Mouse (Mus musculus) Patski (cell line): ENCODE measurements around the gene Tef. TPM values are rescaled to one million over a fixed set of nuclear protein-coding genes. Genes with fewer than 3 reads are reported as not detected.

Experiments used
- ATAC-seq: fragments of 100-300 bp; one replicate; pipeline ENCODE4 v1.8.0; 2021
- CTCF ChIA-PET: fragments of 350-600 bp; sonication (Branson Sonifier 250); formaldehyde crosslinking; loops from one replicate; lab custom pipeline; 2022; ENCODE audit warnings: inconsistent platforms; lab: Charles Lee
- POLR2A ChIA-PET: fragments of 350-600 bp; sonication (Branson Sonifier 250); formaldehyde crosslinking; loops from one replicate; lab custom pipeline; 2022; ENCODE audit warnings: antibody characterized with exemption, inconsistent platforms; lab: Charles Lee
- DNase-seq: peaks from one replicate; pipeline ENCODE4 v3.0.0-alpha.2; 2011; ENCODE audit warnings: low read depth, low spot score
- H3K27me3 ChIP-seq: fragments of 371-371 bp; one replicate; pipeline ENCODE4 v1.5.1; 2021
- CTCF ChIP-seq: fragments of 100-300 bp; IDR thresholded peaks from one replicate; pipeline ENCODE4 v1.5.1; 2021
- in situ Hi-C: fragments of 300-500 bp; cut with MboI; formaldehyde crosslinking; loops from 3 replicates; pipeline ENCODE4 v1.11.1; 2018; ENCODE audit warnings: low pct_unique_long_range_greater_than_20kb, mixed read lengths
- polyA plus RNA-seq: library from polyadenylated mRNA; unstranded; gene quantifications from one replicate; pipeline ENCODE4 v1.2.3, GENCODE M21; 2021

Gene Tef
- 61.5 TPM for polyA plus RNA-seq

DNA sequence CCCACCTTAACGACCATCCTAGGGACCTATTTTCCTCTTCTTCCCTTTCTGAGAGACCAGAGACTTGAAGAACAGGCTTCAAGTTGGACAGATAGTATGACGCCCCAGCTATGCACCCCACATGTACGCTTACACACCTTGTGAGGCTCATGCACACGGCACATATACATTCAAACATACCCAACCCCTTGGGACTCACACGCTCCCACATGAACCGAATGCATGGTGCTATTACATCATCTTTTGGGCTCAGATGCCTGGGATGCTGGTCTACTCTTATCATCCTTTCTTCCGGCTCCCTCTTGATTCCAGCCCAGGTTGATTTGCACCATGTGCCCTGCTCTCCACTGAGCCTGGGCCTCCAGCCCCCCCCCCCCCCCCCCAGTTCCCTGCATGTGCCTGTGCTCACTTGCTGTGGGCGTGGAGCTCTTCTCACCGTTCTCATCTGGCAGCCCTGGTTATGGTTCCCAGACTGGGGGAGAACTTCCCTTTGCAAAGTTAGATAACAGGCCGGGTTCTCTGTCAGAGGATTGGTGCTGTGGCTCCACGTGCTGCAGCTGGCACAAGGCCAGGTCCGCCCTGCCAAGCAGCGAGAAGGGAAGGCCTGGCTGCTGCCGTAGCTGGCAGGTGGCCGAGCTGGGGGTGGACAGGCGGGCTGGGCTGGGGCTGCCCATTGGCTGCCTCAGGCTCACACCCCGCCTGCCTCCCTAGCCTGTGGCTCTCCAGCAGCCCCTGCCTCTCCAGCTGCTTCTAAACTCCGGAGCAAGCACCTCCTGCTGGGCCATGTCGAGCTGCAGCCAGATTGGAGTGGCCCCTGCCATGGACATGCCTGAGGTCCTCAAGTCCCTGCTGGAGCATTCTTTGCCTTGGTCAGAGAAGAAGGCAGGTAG, at the start of gene Tef:
Tef (plus strand) TSS at position 421 of the 890 bp plus-strand sequence.
- POLR2A ChIA-PET: interaction anchor here (1.2 kb wide), 1 partner anchor 8 kb away, joined by 4 read pairs; no protein-coding TSS in a partner anchor
- in situ Hi-C loops: no loop called here
- no peaks in the 10 kb centered on the region for H3K27me3 ChIP-seq
- TF ChIP-seq CTCF: no peak
- DNase-seq: peak; percentile 90
- CTCF ChIA-PET: interaction anchor here (1.3 kb wide), 1 partner anchor 21 kb away, joined by 3 read pairs; no protein-coding TSS in a partner anchor
- peak; percentile 84 for ATAC-seq

DNA sequence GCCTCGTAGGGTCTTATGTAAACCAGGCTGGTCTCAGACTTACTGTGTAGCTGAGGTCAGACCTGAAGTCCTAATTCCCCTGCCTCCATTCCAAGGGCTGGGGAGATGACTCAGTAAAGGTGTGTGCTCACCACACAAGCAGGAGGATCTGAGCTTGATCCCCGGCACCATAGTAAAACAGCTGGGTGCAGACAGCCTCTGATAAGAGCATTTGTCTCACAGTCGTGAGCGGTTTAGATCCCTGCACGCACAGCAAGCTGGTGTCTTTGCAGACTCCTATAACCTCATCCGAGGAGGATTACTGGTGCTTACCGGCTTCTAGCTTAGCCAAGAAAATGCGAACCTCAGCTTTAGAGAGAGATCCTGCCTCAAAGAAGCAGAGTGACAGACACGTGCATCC, 48.6 kb upstream of the Tef start:
- ATAC-seq (no peak), DNase-seq (no peak)
- no peak for TF ChIP-seq CTCF
- in situ Hi-C loops: no loop called here
- no peaks in the 10 kb centered on the region for H3K27me3 ChIP-seq
- ChIA-PET POLR2A (no interaction called here), CTCF (interaction anchor here (1.1 kb wide), 1 partner anchor 11 kb away, joined by 4 read pairs; no protein-coding TSS in a partner anchor)

DNA sequence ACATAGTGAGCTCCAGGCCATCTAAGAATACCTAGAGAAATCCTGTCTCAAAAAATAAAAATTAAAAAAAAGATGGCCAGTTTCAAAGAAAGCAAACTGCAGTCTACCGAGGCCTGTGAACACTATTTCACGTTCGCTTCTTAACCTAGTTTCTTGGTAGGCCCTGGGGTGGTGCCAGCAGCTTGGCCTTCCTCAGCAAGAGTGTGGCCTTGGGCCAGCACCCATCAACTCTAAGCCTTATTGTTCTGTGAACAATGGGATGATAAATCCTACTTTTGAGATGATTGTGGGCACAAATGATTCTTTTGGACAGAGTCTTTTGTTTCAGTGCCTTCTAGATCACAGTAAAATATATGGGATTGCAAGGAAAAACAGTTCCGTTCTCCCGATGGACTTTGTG, 43.5 kb upstream of the Tef start:
- CTCF ChIA-PET: no interaction called here
- ATAC-seq: no peak
- no peak for TF ChIP-seq CTCF
- no peaks in the 10 kb centered on the region for H3K27me3 ChIP-seq
- in situ Hi-C loops: no loop called here
- POLR2A ChIA-PET: no interaction called here
- DNase-seq: no peak

DNA sequence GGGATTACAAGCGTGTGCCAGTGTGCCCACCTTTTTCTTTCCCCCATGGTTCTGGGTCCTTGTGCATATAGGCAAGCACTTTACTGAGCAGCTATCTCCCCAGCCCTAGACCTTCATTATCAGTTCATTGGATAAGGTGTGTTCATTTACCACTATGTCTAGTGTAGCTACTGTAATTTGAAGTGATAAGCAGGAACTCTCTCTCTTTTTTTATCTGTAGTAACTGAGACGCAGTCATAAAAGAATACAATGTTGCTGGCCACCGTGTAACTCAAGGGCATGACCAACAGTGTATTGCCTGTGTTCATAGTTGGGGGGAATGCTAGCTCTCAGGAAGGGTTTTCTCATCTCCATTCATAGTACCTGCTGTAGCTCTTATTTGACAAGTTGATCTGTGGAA, 42.7 kb upstream of the Tef start:
- no peak for DNase-seq
- no peaks in the 10 kb centered on the region for H3K27me3 ChIP-seq
- TF ChIP-seq CTCF: no peak
- no peak for ATAC-seq
- ChIA-PET CTCF (no interaction called here), POLR2A (no interaction called here)
- in situ Hi-C loops: no loop called here

DNA sequence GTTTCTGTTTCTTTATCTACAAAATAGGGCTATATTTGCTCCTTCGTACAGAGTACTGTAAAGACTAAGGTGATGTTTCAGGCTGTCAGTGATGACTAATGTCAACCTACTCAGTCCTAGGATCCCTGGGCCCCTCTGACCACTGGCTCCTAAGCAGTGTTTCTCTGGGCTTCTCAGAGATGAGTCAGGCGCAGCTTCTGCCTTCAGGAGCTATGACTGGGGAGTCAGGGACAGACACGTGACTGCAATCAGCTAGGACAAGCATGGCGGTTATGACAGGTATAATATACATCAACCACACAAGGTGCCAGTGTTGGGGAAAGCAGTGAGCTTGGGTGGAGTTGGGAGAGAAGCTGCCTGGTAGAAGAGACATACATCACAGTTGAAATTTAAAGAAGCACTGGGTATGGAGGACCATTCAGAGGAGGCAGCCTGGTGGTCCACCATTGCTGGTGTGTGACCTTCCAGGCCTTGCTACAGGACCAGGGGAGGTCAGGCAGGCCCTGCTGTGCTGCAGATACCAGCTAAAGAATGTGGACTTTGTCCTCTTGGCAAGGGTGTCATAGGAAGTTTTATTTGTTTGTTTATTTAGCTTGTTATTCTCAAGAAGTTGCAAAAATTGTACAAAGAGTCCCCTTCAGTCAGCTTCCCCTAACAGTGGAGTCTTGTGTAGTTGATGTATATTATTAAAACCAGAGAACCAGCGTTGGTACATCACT, 41.7 kb upstream of the Tef start:
- CTCF ChIA-PET: interaction anchor here (1.2 kb wide), 1 partner anchor 16 kb away, joined by 3 read pairs; no protein-coding TSS in a partner anchor
- POLR2A ChIA-PET: no interaction called here

DNA sequence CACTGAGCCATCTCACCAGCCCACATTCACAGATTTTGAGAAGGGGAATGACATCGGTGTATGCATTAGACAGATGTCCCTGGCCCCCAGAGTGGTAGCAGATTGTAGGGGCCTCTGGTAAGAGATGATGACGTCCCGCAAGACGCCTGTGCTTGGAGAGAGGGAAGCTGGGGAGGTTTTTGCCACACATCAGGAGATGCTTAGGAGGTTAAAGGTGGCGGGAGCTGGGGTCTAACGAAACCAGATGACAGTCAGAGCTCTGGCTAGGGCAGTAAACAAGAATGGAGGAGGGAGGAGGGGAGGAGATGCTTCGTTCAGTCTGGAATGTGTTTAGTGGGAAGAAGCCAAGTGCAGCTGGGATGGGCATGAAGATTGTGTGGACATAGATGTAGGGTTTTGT, 40.8 kb upstream of the Tef start:
- ChIA-PET POLR2A (no interaction called here), CTCF (interaction anchor here (0.7 to 1.2 kb wide), 2 partner anchors 14 to 17 kb away, joined by 3 read pairs; no protein-coding TSS in a partner anchor)
- in situ Hi-C loops: no loop called here
- ATAC-seq (no peak), DNase-seq (no peak)
- no peak for TF ChIP-seq CTCF
- no peaks in the 10 kb centered on the region for H3K27me3 ChIP-seq

More for the DNA sequence above, 41.7 kb upstream of the Tef start:
- H3K27me3 ChIP-seq: no peaks in the 10 kb centered on the region
- no peak for TF ChIP-seq CTCF
- no peak for DNase-seq
- no peak for ATAC-seq
- in situ Hi-C loops: no loop called here

DNA sequence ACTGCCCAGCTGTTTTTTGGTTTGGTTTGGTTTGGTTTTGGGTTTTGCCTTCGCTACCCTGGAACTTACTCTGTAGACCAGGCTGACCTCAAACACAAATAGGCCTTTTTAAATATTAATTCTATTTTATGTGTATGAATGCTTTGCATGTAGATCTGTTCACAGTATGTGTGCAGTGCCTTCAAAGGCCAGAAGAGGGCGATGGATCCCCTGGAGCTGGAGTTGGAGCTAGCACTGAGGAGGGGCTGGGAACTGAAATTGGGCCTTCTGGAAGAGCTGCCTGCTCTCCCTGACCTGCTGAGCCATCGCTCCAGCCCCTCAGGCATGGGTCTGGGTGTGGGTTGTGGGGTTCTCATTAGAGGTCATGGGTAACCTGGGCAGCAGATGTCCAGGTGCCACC, 40.3 kb upstream of the Tef start:
- POLR2A ChIA-PET: no interaction called here
- in situ Hi-C loops: no loop called here
- DNase-seq (no peak), ATAC-seq (no peak)
- H3K27me3 ChIP-seq: no peaks in the 10 kb centered on the region
- CTCF ChIA-PET: no interaction called here
- no peak for TF ChIP-seq CTCF

DNA sequence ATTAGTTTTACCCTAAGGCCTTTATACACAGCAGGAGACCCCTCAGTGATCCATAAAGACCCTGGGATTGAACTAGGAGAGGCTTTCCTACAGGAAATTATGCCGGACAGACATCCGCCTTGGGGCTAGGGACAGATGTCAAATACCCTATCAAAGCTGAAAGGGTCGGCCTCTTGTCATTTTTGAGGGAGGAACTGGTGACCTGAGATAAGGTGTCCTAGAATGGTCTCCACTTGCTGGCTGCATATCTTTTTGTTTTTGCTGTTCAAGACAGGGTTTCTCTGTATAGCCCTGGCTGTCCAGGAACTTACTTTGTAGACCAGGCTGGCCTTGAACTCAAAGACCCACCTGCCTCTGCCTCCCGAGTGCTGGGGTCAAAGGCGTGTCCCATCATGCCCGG, 37.6 kb upstream of the Tef start:
- CTCF ChIA-PET: no interaction called here
- DNase-seq (no peak), ATAC-seq (no peak)
- H3K27me3 ChIP-seq: no peaks in the 10 kb centered on the region
- in situ Hi-C loops: no loop called here
- POLR2A ChIA-PET: no interaction called here
- TF ChIP-seq CTCF: no peak

DNA sequence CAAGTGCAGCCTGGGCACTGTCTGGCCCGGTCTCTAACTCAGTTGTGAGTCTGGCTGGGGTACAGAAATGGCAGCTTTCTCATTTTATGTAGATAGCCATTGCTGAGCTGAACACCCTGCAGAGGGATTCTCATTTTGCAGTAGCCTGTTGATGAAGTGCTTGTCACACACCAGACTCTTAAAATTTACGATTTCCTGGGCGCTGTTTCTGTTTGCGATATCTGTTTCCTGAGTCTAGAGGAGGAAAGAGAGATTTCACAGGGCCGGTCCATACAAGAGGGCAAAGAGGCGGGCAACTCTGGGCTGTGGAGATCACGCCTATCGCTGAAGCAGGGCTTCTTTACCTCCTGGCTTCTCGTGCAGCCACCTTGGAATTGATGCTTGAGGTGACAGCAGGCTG, 36.6 kb upstream of the Tef start:
- in situ Hi-C loops: no loop called here
- CTCF ChIA-PET: no interaction called here
- no peaks in the 10 kb centered on the region for H3K27me3 ChIP-seq
- TF ChIP-seq CTCF: no peak
- ATAC-seq: no peak
- DNase-seq: no peak
- POLR2A ChIA-PET: no interaction called here

DNA sequence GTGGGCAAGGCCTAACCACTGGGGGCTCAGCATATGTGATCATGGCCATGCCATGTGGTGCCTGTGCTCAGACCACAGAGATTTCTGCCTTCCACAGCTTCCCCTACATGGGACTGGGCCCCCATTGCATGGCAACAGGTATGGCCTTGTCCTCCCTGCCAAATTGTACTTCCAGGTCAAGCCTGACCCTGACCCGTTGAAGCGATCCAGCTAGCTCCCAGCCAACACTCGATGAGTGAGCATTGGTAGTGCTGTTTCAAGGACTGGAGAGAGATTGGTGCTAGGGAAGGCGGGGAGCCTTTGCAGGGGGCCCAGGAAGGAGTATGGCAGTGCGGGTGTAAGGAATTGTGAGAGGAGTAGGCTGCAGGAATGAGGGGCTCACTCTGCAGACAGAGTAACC, 35.8 kb upstream of the Tef start:
- TF ChIP-seq CTCF: no peak
- H3K27me3 ChIP-seq: no peaks in the 10 kb centered on the region
- DNase-seq (no peak), ATAC-seq (no peak)
- ChIA-PET POLR2A (no interaction called here), CTCF (no interaction called here)
- in situ Hi-C loops: no loop called here

DNA sequence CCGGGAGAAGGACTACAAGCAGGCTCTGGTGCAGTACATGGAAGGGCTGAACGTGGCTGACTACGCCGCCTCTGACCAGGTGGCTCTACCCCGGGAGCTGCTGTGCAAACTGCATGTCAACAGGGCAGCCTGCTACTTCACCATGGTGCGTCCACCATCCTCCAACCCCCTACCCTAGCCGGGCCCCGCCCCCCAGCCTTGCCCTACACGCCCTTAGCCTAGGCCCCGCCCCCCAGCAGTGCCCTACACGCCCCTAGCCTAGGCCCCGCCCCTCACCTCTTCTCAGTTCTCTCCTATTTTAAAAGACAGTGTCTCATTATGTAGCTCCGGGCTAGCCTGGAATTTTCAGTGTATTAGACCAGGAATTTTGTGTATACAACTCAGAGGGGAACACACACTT, 33.2 kb upstream of the Tef start:
- POLR2A ChIA-PET: no interaction called here
- DNase-seq: no peak
- no peak for TF ChIP-seq CTCF
- in situ Hi-C loops: no loop called here
- no peak for ATAC-seq
- H3K27me3 ChIP-seq: no peaks in the 10 kb centered on the region
- CTCF ChIA-PET: no interaction called here
